Mouse (Mus musculus) midbrain, embryonic 12.5 days (tissue): ENCODE measurements around the gene Myadml2. TPM values are rescaled to one million over a fixed set of nuclear protein-coding genes. Genes with fewer than 3 reads are reported as not detected.

Experiments
- ATAC-seq: fragments of 200-750 bp; cut with Nextera tagmentation; 2 replicates; pipeline ENCODE4 v1.8.0; 2017; ENCODE audit warnings: low read depth, moderate TSS enrichment, moderate library complexity; ENCODE audit not compliant: low FRiP score
- H3K27ac ChIP-seq: fragments of 300-500 bp; sonication (generic); replicated peaks from 2 replicates; pipeline ENCODE4 v1.5.1; 2016; ENCODE audit warnings: mild to moderate bottlenecking
- H3K27me3 ChIP-seq: fragments of 300-500 bp; sonication (generic); 2 replicates; pipeline ENCODE4 v1.6.1; 2016; ENCODE audit warnings: mild to moderate bottlenecking
- H3K36me3 ChIP-seq: fragments of 300-500 bp; sonication (generic); 2 replicates; pipeline ENCODE4 v1.6.1; 2016
- H3K4me1 ChIP-seq: fragments of 300-500 bp; sonication (generic); 2 replicates; pipeline ENCODE4 v1.6.1; 2016
- H3K4me2 ChIP-seq: fragments of 300-500 bp; sonication (generic); replicated peaks from 2 replicates; pipeline ENCODE4 v1.6.1; 2016; ENCODE audit warnings: mild to moderate bottlenecking, moderate library complexity
- H3K4me3 ChIP-seq: fragments of 300-500 bp; sonication (generic); 2 replicates; pipeline ENCODE4 v1.5.1; 2016; ENCODE audit warnings: mild to moderate bottlenecking
- H3K9ac ChIP-seq: fragments of 300-500 bp; sonication (generic); replicated peaks from 2 replicates; pipeline ENCODE4 v1.6.1; 2016; ENCODE audit warnings: mild to moderate bottlenecking, moderate library complexity
- H3K9me3 ChIP-seq: fragments of 300-500 bp; sonication (generic); 2 replicates; pipeline ENCODE4 v1.6.1; 2016; ENCODE audit warnings: mild to moderate bottlenecking
- WGBS: fragments of 180-500 bp; shearing (Covaris S2); methylation state at CpG from one replicate; pipeline ENCODE4 v1.1.7; 2016; 5-methylcytosine and 5-hydroxymethylcytosine counted together
- polyA plus RNA-seq: library from polyadenylated mRNA; unstranded; fragments of >200 nt; fragmentation: Nextera tagmentation; extraction: Ambion mirVana; gene quantifications from 2 replicates; pipeline ENCODE4 v1.2.1, GENCODE M21; 2016

Gene Myadml2
- polyA plus RNA-seq, 1 experiment from 2014 or later, result not detected

DNA sequence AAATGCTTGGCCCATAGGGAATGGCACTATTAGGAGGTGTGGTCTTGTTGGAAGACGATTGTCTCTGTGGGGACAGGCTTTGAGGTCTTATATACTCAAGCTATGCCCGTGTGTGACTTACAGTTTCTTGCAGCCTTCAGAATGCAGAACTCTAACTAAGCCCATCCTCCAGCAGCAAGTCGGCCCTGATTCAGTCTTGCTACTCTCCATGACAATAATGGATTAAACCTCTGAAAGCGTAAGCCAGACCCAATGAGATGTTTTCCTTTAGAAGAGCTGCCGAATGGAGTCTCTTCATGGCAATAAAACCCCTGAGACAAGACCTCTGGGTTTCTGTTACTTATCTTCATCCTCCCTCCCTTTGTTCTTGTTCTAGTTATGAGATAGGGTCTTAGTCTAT is 13.1 kb downstream of the Myadml2 start:
- Histone ChIP-seq H3K4me1 (peaks cover 29% of the 10 kb centered on the region), H3K9ac (no peak overlapping the region), H3K4me2 (no peak overlapping the region), H3K4me3 (no peak overlapping the region), H3K9me3 (no peaks in the 10 kb centered on the region), H3K27ac (no peak overlapping the region), H3K27me3 (no peaks in the 10 kb centered on the region), H3K36me3 (no peaks in the 10 kb centered on the region)
- WGBS, result 74% methylated on average over 5 of the region's 5 CpGs
- no peak for ATAC-seq

DNA sequence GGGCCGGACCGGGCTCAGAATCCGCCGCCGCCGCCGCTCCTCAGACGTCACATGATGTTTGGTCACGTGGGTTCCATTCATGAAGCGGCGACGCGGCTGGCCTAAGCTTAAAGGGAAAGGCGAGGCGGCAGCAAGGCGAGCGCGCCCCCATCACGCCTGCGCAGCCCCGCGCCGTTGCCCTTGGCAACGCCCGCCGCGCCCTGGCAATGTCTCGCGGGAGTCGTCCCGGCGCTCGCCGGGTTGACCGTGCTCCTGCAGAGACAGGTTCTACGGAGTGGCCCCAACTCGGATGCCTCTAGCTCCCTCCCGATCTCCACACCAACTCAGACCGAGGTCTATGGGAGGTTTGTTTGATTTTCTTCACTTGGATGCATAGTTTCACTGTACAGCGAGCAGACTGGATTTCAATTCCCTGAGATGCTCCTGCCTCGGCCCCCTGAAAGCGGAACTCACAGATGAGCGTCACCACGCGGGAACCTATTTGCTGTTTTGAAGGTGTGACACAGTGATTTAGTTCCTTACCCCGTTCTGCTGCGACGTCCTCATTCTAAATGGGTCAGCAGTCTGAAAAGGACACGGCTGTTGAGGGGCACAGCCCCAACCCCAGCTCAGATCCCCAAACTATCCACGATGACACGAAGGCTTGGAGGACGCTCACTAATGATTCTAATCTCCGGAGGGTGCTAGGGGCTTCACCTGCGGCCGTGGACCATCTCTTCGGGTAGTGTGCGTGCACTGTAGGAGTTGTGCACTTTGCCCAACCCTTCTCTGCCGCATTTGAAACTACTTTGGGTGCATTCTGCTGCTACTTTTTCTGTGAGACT is 14.2 kb downstream of the Myadml2 start, which contains the start of gene Mafg:
TSS of gene Mafg (minus strand) at position 81 of the 824 bp plus-strand sequence.
- peaks cover 35% of the 10 kb centered on the region for H3K4me1 ChIP-seq
- WGBS, result 13% methylated on average over 57 of the region's 58 CpGs
- peaks cover 8% of the 10 kb centered on the region for H3K36me3 ChIP-seq
- no peaks in the 10 kb centered on the region for H3K27me3 ChIP-seq
- peak within 1 kb of the TSS; percentile 96 for H3K4me2 ChIP-seq
- ATAC-seq, result peak; percentile 93
- peak within 1 kb of the TSS; percentile 85 for H3K27ac ChIP-seq
- peak within 1 kb of the TSS; percentile 97 for H3K4me3 ChIP-seq
- H3K9ac ChIP-seq, result peak within 1 kb of the TSS; percentile 93
- no peaks in the 10 kb centered on the region for H3K9me3 ChIP-seq

DNA sequence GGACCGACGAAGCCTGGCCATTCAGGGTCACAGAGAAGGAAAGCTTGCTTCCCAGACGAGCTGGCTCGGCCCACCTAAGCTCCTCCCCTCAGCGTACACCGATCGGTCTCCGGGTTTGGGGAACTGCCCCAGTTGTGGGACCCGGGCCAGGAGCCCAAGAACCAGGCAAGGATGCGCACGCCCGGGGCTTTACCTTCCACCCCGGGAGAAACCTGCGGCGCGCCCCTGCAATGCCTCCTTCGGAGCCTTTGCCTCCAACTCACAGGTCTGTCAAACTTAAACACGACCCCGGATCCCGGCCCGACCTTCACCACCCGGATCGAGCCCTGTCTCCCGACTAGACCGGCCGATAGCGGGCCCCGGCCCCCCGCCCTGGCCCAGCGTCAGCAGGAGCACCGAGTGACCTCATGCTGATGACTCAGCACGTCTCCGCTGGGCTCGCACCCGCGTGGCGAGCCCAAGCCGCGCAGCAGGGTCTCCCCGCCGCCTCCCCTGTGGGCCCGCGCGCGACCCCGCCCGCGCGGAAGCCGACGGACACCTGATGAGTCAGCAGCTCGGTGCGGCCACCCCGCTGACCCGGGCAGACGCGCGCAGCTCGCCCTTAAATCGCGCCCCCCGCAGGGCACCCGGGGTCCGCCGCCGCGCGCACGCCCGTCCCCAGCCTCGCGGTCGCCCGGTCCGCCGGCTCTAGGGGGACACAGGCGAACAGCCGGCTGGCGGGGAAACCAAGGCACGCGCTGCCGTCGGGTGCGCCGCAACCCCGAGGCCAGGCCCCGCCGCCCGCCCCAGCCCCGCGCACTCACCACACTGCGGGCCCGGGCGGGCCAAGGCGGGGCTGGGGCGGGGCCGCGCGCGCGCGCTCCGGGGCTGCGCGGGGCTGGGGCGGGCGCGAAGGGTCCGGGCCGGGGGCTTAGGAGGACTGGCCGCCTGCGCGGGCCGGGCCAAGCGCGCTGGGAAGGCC is 15.1 kb downstream of the Myadml2 start:
- peaks cover 35% of the 10 kb centered on the region for H3K4me1 ChIP-seq

DNA sequence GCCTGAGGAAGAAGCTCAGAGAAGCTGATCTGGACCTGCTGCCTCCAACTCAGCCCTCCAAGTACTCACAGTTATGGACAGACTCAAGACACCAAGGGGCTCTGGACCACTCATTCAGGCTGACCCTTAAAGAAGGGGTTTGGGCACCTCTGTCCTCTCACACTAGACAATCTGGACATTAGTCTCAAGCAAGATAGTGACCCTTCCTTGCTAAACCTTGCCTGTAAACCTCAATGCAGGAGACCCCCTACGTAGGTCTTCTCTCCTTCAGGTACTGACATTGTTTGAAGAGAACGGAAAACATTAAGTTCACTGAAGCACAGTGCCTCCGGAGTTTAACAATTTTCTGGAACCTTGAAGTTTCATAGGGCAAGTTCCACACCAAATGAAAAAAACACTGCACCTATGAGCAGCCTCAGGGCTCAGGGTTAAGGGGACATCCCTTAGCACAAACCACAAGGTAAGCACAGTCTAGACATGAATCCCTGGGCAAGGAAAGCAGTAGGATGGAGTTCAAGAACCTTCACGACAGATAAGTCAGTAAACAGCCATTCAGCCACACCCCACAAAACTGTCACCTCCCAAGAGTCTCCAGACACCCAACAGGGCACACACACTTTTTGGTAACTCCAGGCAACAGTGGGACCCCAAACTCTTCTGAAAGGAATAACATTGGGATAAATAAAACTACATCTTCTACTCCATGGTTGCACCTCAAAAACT is 16.1 kb downstream of the Myadml2 start:
- Histone ChIP-seq H3K4me1 (peaks cover 35% of the 10 kb centered on the region), H3K27me3 (no peaks in the 10 kb centered on the region), H3K36me3 (peaks cover 20% of the 10 kb centered on the region), H3K9ac (peak overlapping the region; percentile 93), H3K9me3 (no peaks in the 10 kb centered on the region), H3K4me3 (peak overlapping the region; percentile 97), H3K27ac (peak overlapping the region; percentile 85), H3K4me2 (peak overlapping the region; percentile 96)
- 66% methylated on average over 4 of the region's 4 CpGs for WGBS
- ATAC-seq, result no peak

More for the DNA sequence above, 15.1 kb downstream of the Myadml2 start:
- peak overlapping the region; percentile 85 for H3K27ac ChIP-seq
- peak overlapping the region; percentile 93 for H3K9ac ChIP-seq
- peaks cover 11% of the 10 kb centered on the region for H3K36me3 ChIP-seq
- under 1% methylated on average over 97 of the region's 116 CpGs for WGBS
- peak overlapping the region; percentile 96 for H3K4me2 ChIP-seq
- H3K4me3 ChIP-seq, result peak overlapping the region; percentile 97
- peak; percentile 84 for ATAC-seq
- no peaks in the 10 kb centered on the region for H3K27me3 ChIP-seq
- H3K9me3 ChIP-seq, result no peaks in the 10 kb centered on the region

- Histone ChIP-seq H3K4me1 (peaks cover 35% of the 10 kb centered on the region), H3K9me3 (no peaks in the 10 kb centered on the region), H3K9ac (peak overlapping the region; percentile 46), H3K36me3 (peaks cover 20% of the 10 kb centered on the region), H3K4me2 (peak overlapping the region; percentile 96), H3K27ac (peak overlapping the region; percentile 10; the same call in 1 of the 2 replicates), H3K27me3 (no peaks in the 10 kb centered on the region), H3K4me3 (peak overlapping the region; percentile 97; the same call in 1 of the 2 replicates)
- WGBS, result 42% methylated on average over 7 of the region's 7 CpGs
- ATAC-seq, result no peak
Measured at GRCm38 (mm10) chr11:120630881-120631725, 16.9 kb downstream of the Myadml2 start.

DNA sequence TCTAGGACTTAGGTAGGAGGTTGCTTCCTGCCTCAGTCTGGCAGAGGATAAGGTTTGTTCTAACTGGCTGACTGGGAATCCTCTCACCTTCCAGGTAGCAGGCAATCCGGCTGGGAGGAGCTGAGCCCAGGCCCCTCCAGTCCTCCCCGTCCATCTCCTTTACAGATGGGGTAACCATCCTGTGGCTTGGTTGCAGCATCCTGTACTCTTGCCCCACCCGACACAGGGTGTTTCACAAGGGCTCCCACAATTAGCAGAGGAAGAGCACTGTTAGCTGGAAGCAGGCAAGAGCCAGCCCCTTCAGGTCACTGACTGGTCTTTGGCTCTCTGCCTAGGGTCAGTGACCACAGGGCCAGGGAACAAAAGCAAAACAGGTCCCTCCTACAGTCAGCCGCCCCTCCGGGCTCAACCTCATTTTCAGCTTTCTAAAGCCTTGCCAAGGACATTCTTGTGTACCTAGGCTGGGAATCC is 17.5 kb downstream of the Myadml2 start:
- H3K4me1 ChIP-seq, result peaks cover 39% of the 10 kb centered on the region
- H3K36me3 ChIP-seq, result peaks cover 20% of the 10 kb centered on the region
- no peak overlapping the region for H3K4me3 ChIP-seq
- H3K4me2 ChIP-seq, result no peak overlapping the region
- peak overlapping the region; percentile 10; the same call in 1 of the 2 replicates for H3K27ac ChIP-seq
- no peaks in the 10 kb centered on the region for H3K27me3 ChIP-seq
- peak overlapping the region; percentile 46 for H3K9ac ChIP-seq
- no peak for ATAC-seq
- no peaks in the 10 kb centered on the region for H3K9me3 ChIP-seq
- WGBS, result 31% methylated on average over 5 of the region's 5 CpGs

DNA sequence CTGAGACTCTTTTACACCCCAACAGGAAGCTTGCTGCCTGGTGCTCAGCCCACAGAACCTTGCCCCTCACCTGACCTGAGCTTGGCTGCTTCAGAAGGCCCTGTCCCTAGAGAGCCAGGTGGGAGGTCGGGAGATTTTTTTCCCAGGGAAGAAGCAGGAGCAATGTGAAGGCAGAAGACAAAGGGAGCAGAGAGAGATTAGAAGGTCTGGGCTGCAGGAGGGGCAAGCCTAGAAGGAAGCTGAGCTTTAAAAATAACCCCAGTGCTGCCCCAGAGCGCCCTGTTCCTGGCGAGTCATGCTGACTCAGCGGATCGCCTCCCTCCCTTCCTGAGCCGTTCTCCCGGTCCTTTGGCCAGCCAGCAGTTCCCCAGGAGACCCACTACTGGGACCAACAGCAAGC is 18.0 kb downstream of the Myadml2 start:
- no peak for ATAC-seq
- Histone ChIP-seq H3K9ac (peak overlapping the region; percentile 46; the same call in 1 of the 2 replicates), H3K27ac (no peak overlapping the region), H3K36me3 (peaks cover 20% of the 10 kb centered on the region), H3K4me2 (peak overlapping the region; percentile 17; the same call in 1 of the 2 replicates), H3K4me1 (peaks cover 43% of the 10 kb centered on the region), H3K4me3 (0 out of 2 replicates have a peak overlapping the region, but pooled peaks have one; percentile 4), H3K9me3 (no peaks in the 10 kb centered on the region), H3K27me3 (no peaks in the 10 kb centered on the region)
- 28% methylated on average over 7 of the region's 7 CpGs for WGBS

- 0 out of 2 replicates have a peak overlapping the region, but pooled peaks have one; percentile 4 for H3K4me3 ChIP-seq
- WGBS, result 79% methylated on average over 23 of the region's 23 CpGs
- no peaks in the 10 kb centered on the region for H3K9me3 ChIP-seq
- H3K27ac ChIP-seq, result no peak overlapping the region
- ATAC-seq, result no peak
- no peak overlapping the region for H3K4me2 ChIP-seq
- H3K27me3 ChIP-seq, result no peaks in the 10 kb centered on the region
- peak overlapping the region; percentile 46 for H3K9ac ChIP-seq
- H3K4me1 ChIP-seq, result peaks cover 43% of the 10 kb centered on the region
- H3K36me3 ChIP-seq, result peaks cover 20% of the 10 kb centered on the region
Measured at GRCm38 (mm10) chr11:120629341-120629730, 18.6 kb downstream of the Myadml2 start.

DNA sequence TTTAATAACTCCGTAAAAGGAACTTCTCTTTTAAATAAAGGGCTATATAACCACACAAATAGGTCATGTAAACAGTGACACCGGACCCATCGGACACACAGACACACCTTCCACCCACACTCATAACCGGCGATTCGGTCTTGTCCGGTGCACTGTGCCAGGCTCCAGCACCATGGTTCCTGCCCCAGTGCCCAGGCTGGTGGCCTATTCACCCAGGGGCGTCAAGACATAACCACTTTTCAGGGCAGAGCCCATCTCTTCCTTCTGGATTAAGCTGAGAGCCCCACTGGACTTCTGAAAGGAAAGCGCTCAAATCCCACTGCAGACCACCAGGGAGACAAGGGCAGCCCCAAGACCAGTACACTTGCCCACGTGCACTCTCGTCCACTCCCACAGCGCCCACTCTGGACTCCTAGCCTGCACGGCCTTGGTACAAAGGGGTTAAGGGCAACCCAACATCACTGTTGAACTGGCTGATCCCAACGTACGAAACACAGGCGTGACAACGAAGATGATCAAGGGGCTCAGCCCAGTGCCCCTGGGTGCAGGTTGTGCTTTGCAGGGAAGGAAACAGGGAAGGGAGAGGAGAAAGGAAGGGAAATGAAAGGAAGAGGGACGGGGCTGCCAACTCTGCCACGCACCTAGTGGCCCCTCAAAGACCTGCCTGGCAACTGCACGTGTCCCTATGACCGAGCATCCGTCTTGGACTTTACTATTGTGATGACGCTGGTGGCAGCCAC is 19.2 kb downstream of the Myadml2 start:
- Histone ChIP-seq H3K4me1 (peaks cover 49% of the 10 kb centered on the region), H3K9ac (no peak overlapping the region)
- no peak for ATAC-seq

More for the DNA sequence above, 19.2 kb downstream of the Myadml2 start:
- WGBS, result 95% methylated on average over 23 of the region's 23 CpGs
- Histone ChIP-seq H3K27me3 (no peaks in the 10 kb centered on the region), H3K4me3 (no peak overlapping the region), H3K27ac (no peak overlapping the region), H3K9me3 (no peaks in the 10 kb centered on the region), H3K36me3 (peaks cover 20% of the 10 kb centered on the region), H3K4me2 (no peak overlapping the region)
